Mouse (Mus musculus): ENCODE results near the gene Nptn.

Gene Nptn

GRCm38 (mm10) chr9:58656824-58657223 lies 74.8 kb downstream of the Nptn start:
- no peak for DNase-seq (ENCODE audit: low read depth)

DNA sequence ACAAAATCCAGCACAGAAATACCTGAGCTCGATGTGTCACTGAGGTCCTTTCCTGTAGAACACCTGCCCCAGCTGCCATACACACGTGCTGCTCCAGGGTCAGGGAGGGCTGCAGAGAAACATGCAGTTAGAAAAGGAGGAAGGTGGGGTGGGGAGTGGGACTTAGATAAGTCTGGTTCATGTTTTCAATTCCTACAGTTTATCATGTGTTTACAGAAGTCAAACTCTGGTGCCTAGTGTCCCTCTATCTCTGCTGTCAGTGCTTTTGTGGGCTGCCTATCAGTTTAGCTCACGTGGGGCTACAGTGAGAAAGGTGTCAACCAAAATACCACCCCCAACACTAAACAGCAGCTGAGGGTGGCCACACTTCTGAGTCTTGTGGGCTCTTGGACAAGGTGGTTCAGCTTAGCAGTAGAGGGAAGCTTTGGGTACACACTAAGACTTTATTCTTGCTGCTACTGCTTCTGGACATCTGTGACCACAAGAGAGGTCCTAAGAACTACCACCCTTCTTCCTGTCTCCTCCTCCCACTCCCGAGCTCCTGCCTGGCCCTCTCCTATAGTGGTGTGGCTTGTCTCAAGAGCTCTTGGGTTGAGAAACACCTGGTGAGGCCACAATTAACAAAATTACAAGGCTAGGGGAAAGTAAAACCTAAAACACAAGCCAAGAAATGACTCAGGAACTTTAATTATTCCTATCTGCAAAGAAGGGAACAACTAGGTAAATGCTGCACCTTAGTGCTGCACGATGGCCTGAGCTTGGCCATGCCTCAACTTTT lies 75.9 kb downstream of the Nptn start:
- DNase-seq (ENCODE audit: low read depth): peak; percentile 45

GRCm38 (mm10) chr9:58658596-58659309 lies 76.7 kb downstream of the Nptn start:
- no peak for DNase-seq (ENCODE audit: low read depth)

DNA sequence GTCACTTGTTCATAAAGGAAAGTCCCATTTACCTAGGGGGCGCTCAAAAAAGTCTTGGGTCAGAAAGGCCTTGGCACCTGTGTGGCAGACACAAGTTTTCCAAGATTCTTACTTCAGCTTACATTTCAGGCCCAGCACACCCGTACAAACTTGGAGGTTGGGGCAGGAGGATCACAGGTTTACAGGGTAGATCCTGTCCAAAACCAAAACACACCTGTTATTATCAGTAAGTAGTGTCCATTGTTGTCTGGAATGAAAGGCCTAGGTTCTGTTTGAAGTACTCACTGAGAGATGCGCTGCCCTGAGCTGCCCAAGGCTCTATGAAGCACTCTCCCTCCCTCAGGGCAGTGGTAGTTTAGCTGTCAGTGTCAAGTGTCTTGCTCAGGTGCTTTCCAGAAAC lies 77.3 kb downstream of the Nptn start:
- no peak for DNase-seq (ENCODE audit: low read depth)

DNA sequence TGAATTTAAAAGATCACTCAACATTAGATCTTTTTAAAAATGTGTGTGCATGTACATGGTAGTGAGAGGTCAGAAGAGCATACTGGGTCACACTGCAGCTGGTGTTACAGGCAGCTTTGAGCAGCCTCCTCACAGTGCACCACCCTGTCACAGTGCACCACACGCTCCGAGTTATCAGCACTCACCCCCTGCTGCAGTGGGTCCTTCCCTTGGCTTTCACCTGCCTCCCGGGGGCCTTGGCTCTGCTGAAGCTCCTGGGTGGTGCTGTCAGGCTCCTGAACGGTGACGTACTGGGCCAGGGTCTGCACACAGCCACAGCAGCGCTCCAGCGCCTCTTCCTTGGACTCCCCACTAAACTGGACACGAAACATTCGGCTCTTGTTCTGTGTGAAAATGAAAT lies 77.9 kb downstream of the Nptn start:
- no peak for DNase-seq (ENCODE audit: low read depth)

DNA sequence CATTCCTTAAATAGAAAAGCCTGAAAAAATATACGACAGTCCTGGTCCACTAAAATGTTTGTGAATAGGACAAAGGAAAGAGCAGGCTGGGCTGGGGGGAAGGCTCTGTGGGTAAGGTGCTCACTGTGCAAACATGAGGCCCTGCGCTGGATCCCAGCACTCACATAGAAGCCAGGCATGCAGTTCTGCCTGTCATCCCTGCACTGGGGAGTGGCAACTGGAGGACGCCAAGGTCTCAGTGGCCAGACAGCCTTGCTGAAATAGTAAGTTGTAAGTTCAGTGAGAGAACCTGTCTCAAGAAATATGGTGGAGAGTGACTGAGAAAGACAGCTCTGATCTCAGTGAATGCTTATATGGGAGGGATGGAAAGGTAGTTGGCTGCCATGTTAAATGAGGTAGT lies 78.6 kb downstream of the Nptn start:
- DNase-seq (ENCODE audit: low read depth): no peak

GRCm38 (mm10) chr9:58662007-58662406 lies 80.0 kb downstream of the Nptn start:
- peak; percentile 21 for DNase-seq (ENCODE audit: low read depth)

DNA sequence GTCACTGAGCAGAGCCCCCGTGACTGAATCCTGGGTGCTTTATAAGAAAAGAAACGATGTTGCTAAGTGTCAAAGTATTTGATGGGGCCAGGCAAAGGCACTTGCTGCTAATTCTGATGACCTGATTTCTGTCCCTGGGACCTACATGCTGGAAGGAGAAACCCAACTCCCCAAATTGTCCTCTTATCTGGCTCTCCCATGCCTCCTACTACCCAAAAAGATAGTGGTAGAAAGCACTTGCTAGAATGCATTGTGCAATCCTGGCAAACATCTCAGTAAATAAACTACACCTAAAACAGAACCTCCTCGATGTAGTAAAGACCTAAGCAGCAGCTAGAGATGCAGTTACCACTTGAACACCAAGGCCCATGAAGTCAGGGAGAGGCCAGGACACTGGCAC lies 80.8 kb downstream of the Nptn start:
- DNase-seq (ENCODE audit: low read depth): no peak

- no peak for DNase-seq (ENCODE audit: low read depth)
Measured at GRCm38 (mm10) chr9:58665492-58665891, 83.5 kb downstream of the Nptn start.

GRCm38 (mm10) chr9:58666191-58666590 lies 84.2 kb downstream of the Nptn start:
- no peak for DNase-seq (ENCODE audit: low read depth)

GRCm38 (mm10) chr9:58667244-58667643 lies 85.2 kb downstream of the Nptn start:
- DNase-seq (ENCODE audit: low read depth): no peak

- no peak for DNase-seq (ENCODE audit: low read depth)
Measured at GRCm38 (mm10) chr9:58668171-58668570, 86.1 kb downstream of the Nptn start.

DNA sequence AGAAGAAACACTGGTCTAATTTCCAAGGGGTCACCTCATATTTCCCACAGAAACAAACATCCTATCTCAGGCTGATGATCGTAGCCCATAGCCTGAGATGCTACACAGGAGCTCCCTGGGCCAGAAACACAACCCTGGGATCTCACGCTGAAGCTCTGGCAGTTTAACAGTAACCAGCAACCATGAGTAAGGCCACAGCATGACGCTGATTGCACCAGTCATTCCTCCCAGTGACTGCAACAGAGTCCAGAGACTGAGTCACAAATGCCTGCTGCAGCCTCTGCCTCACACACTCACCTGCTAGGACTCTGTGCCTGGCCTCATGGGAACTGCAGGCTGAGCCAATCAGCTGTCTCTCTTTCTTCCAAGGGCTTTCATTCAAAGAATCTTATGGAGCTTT lies 87.0 kb downstream of the Nptn start:
- DNase-seq (ENCODE audit: low read depth): no peak

DNA sequence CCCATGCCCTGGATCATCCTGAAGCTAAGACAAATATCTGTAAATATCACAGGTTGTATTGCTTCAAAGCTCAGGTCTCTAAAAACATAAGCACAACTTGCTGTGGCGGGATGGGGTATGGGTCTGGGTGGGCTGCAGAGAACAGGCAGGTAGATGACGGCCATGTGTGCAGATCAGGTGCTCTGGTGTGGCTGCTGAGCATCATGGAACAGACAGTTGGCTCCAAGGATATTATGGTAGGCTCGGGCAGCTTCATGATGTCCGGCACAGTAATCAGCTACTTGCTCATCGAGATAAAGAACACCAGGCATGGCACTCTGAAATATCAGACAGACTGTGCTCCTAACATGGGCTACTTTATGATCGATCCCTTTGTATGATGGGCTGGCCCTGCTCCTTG lies 87.8 kb downstream of the Nptn start:
- no peak for DNase-seq (ENCODE audit: low read depth)

GRCm38 (mm10) chr9:58672474-58672873 lies 90.4 kb downstream of the Nptn start:
- DNase-seq (ENCODE audit: low read depth): no peak

DNA sequence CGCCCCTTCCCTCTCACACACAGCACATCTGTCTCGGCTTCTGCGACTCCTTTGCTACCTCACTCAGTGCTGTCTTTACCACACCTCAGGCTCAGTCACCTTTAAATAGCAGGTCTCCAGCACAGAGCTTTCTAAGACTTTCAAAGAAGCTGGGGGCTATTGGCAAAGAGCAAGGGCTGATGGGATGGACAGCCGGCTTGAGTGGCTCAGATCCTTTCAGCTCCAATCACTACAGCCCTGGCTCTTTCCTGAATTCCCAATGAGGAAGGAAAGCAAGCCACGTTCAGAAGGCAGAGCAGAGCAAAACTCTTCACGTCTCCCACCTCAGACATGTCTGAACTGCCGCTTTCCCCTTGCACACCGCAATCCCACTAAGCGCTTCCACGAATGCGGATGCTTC lies 92.7 kb downstream of the Nptn start:
- DNase-seq (ENCODE audit: low read depth): no peak

- DNase-seq (ENCODE audit: low read depth): no peak
Measured at GRCm38 (mm10) chr9:58675371-58675770, 93.3 kb downstream of the Nptn start.

GRCm38 (mm10) chr9:58681411-58681810 lies 99.4 kb downstream of the Nptn start:
- no peak for DNase-seq (ENCODE audit: low read depth)

DNA sequence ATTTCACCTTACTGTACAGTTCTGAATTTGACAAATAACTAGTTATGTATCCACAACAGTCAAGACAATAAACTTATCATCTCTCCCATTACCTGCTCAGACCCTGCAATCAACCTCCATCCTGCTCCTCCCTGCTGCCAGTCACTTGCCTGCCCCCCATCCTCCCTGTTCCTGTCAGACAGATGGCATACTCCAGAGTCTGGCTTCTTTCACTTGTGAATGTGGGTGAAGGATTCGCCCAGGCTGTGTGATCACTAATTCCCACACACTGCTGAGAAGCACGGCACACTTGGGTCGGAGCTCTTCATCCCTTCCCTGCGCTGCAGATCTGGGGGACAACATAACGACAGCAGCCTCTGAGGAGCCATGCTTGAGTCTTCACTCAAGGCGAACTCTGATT lies 100.1 kb downstream of the Nptn start:
- DNase-seq (ENCODE audit: low read depth): no peak

GRCm38 (mm10) chr9:58683372-58683771 lies 101.3 kb downstream of the Nptn start:
- no peak for DNase-seq (ENCODE audit: low read depth)

DNA sequence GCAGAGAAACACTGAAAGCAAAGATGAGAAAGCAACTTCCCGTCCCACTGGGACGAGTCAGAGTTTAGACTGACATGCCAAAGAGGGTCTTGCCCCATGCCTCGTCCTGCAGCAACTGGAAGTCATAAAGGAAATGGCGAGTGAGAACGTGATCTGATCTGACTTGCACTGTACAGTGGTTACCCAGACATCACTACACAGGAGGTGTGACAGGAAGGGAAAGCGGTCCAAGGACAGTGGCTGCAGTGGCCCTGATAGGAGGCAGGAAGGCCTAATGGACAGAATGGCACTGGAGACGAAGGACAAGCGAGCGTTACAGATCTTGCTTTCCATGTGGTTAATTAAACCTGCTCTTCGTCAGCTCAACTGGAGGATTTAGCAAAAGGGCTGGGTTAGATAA lies 103.2 kb downstream of the Nptn start:
- DNase-seq (ENCODE audit: low read depth): peak; percentile 89

GRCm38 (mm10) chr9:58688076-58688475 lies 106.0 kb downstream of the Nptn start:
- no peak for DNase-seq (ENCODE audit: low read depth)

GRCm38 (mm10) chr9:58690701-58691100 lies 108.7 kb downstream of the Nptn start:
- no peak for DNase-seq (ENCODE audit: low read depth)

DNA sequence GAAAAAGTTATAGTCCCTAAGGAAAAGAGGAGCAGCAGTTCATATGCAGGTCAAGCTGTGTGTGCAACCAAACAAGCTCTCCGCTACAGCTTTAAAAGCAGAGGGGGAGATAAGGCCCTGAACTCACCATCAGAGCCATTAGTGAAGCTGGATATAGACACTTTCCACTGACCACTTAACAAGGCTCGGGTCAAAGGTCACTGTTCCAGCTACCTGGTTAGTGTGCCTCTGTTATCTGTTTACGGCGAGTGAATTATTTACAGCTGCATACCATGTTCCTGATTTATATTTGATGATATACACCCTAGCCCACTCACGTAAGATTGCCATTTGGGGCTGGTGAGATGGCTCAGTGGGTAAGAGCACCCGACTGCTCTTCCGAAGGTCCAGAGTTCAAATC lies 109.4 kb downstream of the Nptn start:
- DNase-seq (ENCODE audit: low read depth): no peak

Measured in 416B (cell line).